Mouse (Mus musculus): ENCODE results near the gene Mbd5. TPM values are rescaled to one million over a fixed set of nuclear protein-coding genes. Genes with fewer than 3 reads are reported as not detected.

Gene Mbd5
- 24.6 and 29.1 TPM in 2 replicates for polyA plus RNA-seq (2015; fragmentation: Nextera tagmentation; extraction: Ambion mirVana)

GRCm38 (mm10) chr2:48948841-48949584, at the start of gene Mbd5:
TSS of gene Mbd5 (plus strand) at chr2:48949508.
- ATAC-seq (ENCODE audit: insufficient read depth, low FRiP score, low read depth): peak; percentile 99
- Histone ChIP-seq H3K27me3 (replicated peaks) (no peaks in the 10 kb centered on the region), H3K4me1 (peaks cover 3% of the 10 kb centered on the region; the same call in 1 of the 2 replicates), H3K27ac (peak within 1 kb of the TSS; percentile 97), H3K9me3 (no peaks in the 10 kb centered on the region), H3K9ac (peak within 1 kb of the TSS; percentile 92), H3K4me3 (replicated peaks) (peak within 1 kb of the TSS; percentile 80), H3K4me2 (peak within 1 kb of the TSS; percentile 58), H3K36me3 (no peaks in the 10 kb centered on the region)
- WGBS: 0% methylated on average over 49 of the region's 49 CpGs

GRCm38 (mm10) chr2:48908866-48909265, 40.4 kb upstream of the Mbd5 start:
- no peaks in the 10 kb centered on the region for H3K9me3 ChIP-seq
- H3K36me3 ChIP-seq: peaks cover 14% of the 10 kb centered on the region; the same call in 1 of the 2 replicates
- no peak overlapping the region for H3K9ac ChIP-seq
- 46% methylated on average over 2 of the region's 2 CpGs for WGBS
- no peaks in the 10 kb centered on the region for H3K4me1 ChIP-seq
- ATAC-seq (ENCODE audit: insufficient read depth, low FRiP score, low read depth): no peak
- H3K4me2 ChIP-seq: no peak overlapping the region
- H3K27ac ChIP-seq: no peak overlapping the region
- H3K27me3 ChIP-seq (replicated peaks): no peaks in the 10 kb centered on the region
- no peak overlapping the region for H3K4me3 ChIP-seq (replicated peaks)

GRCm38 (mm10) chr2:48914185-48914584, 35.1 kb upstream of the Mbd5 start:
- Histone ChIP-seq H3K9me3 (no peaks in the 10 kb centered on the region), H3K4me1 (no peaks in the 10 kb centered on the region), H3K27me3 (replicated peaks) (no peaks in the 10 kb centered on the region), H3K4me3 (replicated peaks) (no peak overlapping the region), H3K4me2 (no peak overlapping the region), H3K27ac (no peak overlapping the region), H3K9ac (no peak overlapping the region), H3K36me3 (0 out of 2 replicates have a peak, but pooled peaks cover 8% of the 10 kb centered on the region)
- ATAC-seq (ENCODE audit: insufficient read depth, low FRiP score, low read depth): no peak
- 67% methylated on average over 1 of the region's 1 CpGs for WGBS

GRCm38 (mm10) chr2:48915832-48916231, 33.5 kb upstream of the Mbd5 start:
- Histone ChIP-seq H3K9me3 (no peaks in the 10 kb centered on the region), H3K4me1 (no peaks in the 10 kb centered on the region), H3K4me2 (no peak overlapping the region), H3K27me3 (replicated peaks) (no peaks in the 10 kb centered on the region), H3K9ac (no peak overlapping the region), H3K4me3 (replicated peaks) (no peak overlapping the region), H3K27ac (no peak overlapping the region), H3K36me3 (0 out of 2 replicates have a peak, but pooled peaks cover 8% of the 10 kb centered on the region)
- no peak for ATAC-seq (ENCODE audit: insufficient read depth, low FRiP score, low read depth)

DNA sequence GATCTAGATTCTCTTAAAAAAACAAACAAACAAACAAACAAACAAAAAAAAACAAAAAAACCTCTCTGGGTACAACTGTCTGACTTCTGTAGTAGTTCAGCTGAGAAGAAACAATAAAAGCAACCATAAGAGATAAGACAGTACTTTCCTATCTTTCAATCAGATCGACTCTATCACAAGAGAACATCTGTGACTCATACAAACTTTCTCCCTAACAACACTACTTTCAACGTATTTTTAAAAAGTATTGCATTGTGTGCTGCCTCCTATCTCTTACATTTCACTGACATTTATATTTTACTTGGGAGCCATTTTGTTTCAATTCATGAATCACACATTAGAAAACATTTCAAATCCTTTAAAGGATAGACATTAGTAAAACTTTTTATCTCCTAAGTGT, 14.2 kb upstream of the Mbd5 start:
- H3K4me1 ChIP-seq: no peaks in the 10 kb centered on the region
- H3K4me2 ChIP-seq: no peak overlapping the region
- H3K4me3 ChIP-seq (replicated peaks): no peak overlapping the region
- no peak for ATAC-seq (ENCODE audit: insufficient read depth, low FRiP score, low read depth)
- WGBS: 75% methylated on average over 2 of the region's 2 CpGs
- no peaks in the 10 kb centered on the region for H3K9me3 ChIP-seq
- no peak overlapping the region for H3K27ac ChIP-seq
- no peaks in the 10 kb centered on the region for H3K27me3 ChIP-seq (replicated peaks)
- H3K36me3 ChIP-seq: peaks cover 3% of the 10 kb centered on the region; the same call in 1 of the 2 replicates
- no peak overlapping the region for H3K9ac ChIP-seq

DNA sequence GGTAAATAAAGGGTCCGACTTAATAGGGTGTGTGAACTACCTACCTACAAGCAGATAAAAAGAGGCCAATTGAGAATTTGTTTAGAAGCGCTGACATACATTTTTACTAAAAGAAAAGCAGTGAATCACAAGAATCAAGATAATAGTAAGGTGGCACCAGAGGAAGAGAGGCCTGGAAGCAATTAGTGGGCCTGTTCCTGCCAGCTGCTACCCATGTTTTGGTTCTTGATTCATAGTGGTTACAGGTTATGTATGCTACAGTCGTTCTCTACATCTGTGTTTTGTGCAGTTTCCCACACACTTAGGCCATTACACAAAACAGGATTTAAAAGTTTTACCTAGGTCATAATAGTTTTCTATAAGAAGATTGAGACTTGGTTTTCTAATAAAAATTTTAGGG, 1.5 kb upstream of the Mbd5 start:
- no peak overlapping the region for H3K27ac ChIP-seq
- ATAC-seq (ENCODE audit: insufficient read depth, low FRiP score, low read depth): no peak
- peaks cover 3% of the 10 kb centered on the region; the same call in 1 of the 2 replicates for H3K4me1 ChIP-seq
- no peaks in the 10 kb centered on the region for H3K27me3 ChIP-seq (replicated peaks)
- H3K36me3 ChIP-seq: no peaks in the 10 kb centered on the region
- H3K9ac ChIP-seq: no peak overlapping the region
- H3K9me3 ChIP-seq: no peaks in the 10 kb centered on the region
- peak overlapping the region; percentile 23 for H3K4me3 ChIP-seq (replicated peaks)
- 62% methylated on average over 3 of the region's 3 CpGs for WGBS
- H3K4me2 ChIP-seq: peak overlapping the region; percentile 53

- peak; percentile 24 for ATAC-seq (ENCODE audit: insufficient read depth, low FRiP score, low read depth)
- no peaks in the 10 kb centered on the region for H3K36me3 ChIP-seq
- no peaks in the 10 kb centered on the region for H3K9me3 ChIP-seq
- H3K27ac ChIP-seq: peak overlapping the region; percentile 97
- no peaks in the 10 kb centered on the region for H3K27me3 ChIP-seq (replicated peaks)
- peaks cover 3% of the 10 kb centered on the region; the same call in 1 of the 2 replicates for H3K4me1 ChIP-seq
- H3K4me2 ChIP-seq: peak overlapping the region; percentile 58
- H3K4me3 ChIP-seq (replicated peaks): peak overlapping the region; percentile 80
- 1% methylated on average over 8 of the region's 9 CpGs for WGBS
- peak overlapping the region; percentile 92 for H3K9ac ChIP-seq
Observed at GRCm38 (mm10) chr2:48949743-48950251, 489 bp downstream of the Mbd5 start.

DNA sequence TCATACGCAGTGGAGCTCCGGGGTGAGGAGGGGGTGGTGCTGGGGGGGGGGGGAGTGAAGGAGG, 776 bp downstream of the Mbd5 start, which contains the start of gene Orc4:
Orc4 (minus strand) TSS at position 26 of the 64 bp plus-strand sequence.
- ATAC-seq (ENCODE audit: insufficient read depth, low FRiP score, low read depth): no peak
- peak within 1 kb of the TSS; percentile 80 for H3K4me3 ChIP-seq (replicated peaks)
- H3K27ac ChIP-seq: peak within 1 kb of the TSS; percentile 97
- H3K4me2 ChIP-seq: peak within 1 kb of the TSS; percentile 58
- 0% methylated on average over 2 of the region's 2 CpGs for WGBS
- H3K4me1 ChIP-seq: peaks cover 3% of the 10 kb centered on the region; the same call in 1 of the 2 replicates
- no peaks in the 10 kb centered on the region for H3K27me3 ChIP-seq (replicated peaks)
- no peaks in the 10 kb centered on the region for H3K36me3 ChIP-seq
- peak within 1 kb of the TSS; percentile 92 for H3K9ac ChIP-seq
- H3K9me3 ChIP-seq: no peaks in the 10 kb centered on the region

- no peaks in the 10 kb centered on the region for H3K9me3 ChIP-seq
- H3K4me1 ChIP-seq: peaks cover 3% of the 10 kb centered on the region; the same call in 1 of the 2 replicates
- no peak for ATAC-seq (ENCODE audit: insufficient read depth, low FRiP score, low read depth)
- peak overlapping the region; percentile 80 for H3K4me3 ChIP-seq (replicated peaks)
- peak overlapping the region; percentile 97 for H3K27ac ChIP-seq
- WGBS: 4% methylated on average over 6 of the region's 6 CpGs
- H3K4me2 ChIP-seq: peak overlapping the region; percentile 58
- H3K27me3 ChIP-seq (replicated peaks): no peaks in the 10 kb centered on the region
- peak overlapping the region; percentile 92 for H3K9ac ChIP-seq
- no peaks in the 10 kb centered on the region for H3K36me3 ChIP-seq
Observed at GRCm38 (mm10) chr2:48950316-48950880, 1.1 kb downstream of the Mbd5 start.

GRCm38 (mm10) chr2:48956591-48956990, 7.3 kb downstream of the Mbd5 start:
- no peaks in the 10 kb centered on the region for H3K9me3 ChIP-seq
- no peak overlapping the region for H3K9ac ChIP-seq
- ATAC-seq (ENCODE audit: insufficient read depth, low FRiP score, low read depth): no peak
- no peak overlapping the region for H3K4me3 ChIP-seq (replicated peaks)
- no peaks in the 10 kb centered on the region for H3K36me3 ChIP-seq
- H3K4me2 ChIP-seq: no peak overlapping the region
- no peak overlapping the region for H3K27ac ChIP-seq
- 42% methylated on average over 3 of the region's 3 CpGs for WGBS
- H3K4me1 ChIP-seq: no peaks in the 10 kb centered on the region
- no peaks in the 10 kb centered on the region for H3K27me3 ChIP-seq (replicated peaks)

GRCm38 (mm10) chr2:48978920-48979319, 29.6 kb downstream of the Mbd5 start:
- WGBS: 69% methylated on average over 3 of the region's 3 CpGs
- Histone ChIP-seq H3K4me2 (no peak overlapping the region), H3K27ac (no peak overlapping the region), H3K4me3 (replicated peaks) (no peak overlapping the region), H3K36me3 (no peaks in the 10 kb centered on the region), H3K27me3 (replicated peaks) (no peaks in the 10 kb centered on the region), H3K9ac (no peak overlapping the region), H3K4me1 (no peaks in the 10 kb centered on the region), H3K9me3 (no peaks in the 10 kb centered on the region)
- ATAC-seq (ENCODE audit: insufficient read depth, low FRiP score, low read depth): no peak

GRCm38 (mm10) chr2:48990322-48990721, 41.0 kb downstream of the Mbd5 start:
- Histone ChIP-seq H3K9me3 (no peaks in the 10 kb centered on the region), H3K9ac (no peak overlapping the region), H3K27me3 (replicated peaks) (no peaks in the 10 kb centered on the region), H3K4me3 (replicated peaks) (no peak overlapping the region), H3K36me3 (no peaks in the 10 kb centered on the region), H3K4me1 (no peaks in the 10 kb centered on the region), H3K4me2 (no peak overlapping the region), H3K27ac (no peak overlapping the region)
- ATAC-seq (ENCODE audit: insufficient read depth, low FRiP score, low read depth): no peak
- 89% methylated on average over 3 of the region's 3 CpGs for WGBS
